Mouse (Mus musculus) right cerebral cortex, adult 18-20 months (tissue): ENCODE measurements at regions not wholly inside any gene's neighbourhood (a gene's known extent, or its start where the extent isn't known, plus 50 kb on each side); places are given as distances from the start of the nearest gene placed in this dataset.

ENCODE experiments used
- DNase-seq: peaks from one replicate; pipeline ENCODE4 v3.0.0; 2022; ENCODE audit warnings: mixed read lengths

- no peak for DNase-seq
Measured at GRCm38 (mm10) chr12:30510861-30511260, 73.4 kb upstream of the Tmem18 start.

GRCm38 (mm10) chr12:30483370-30483769, 100.9 kb upstream of the Tmem18 start:
- DNase-seq = no peak

- DNase-seq = no peak
Measured at GRCm38 (mm10) chr12:30473473-30473815, 100.3 kb upstream of the Sntg2 start.

- no peak for DNase-seq
Measured at GRCm38 (mm10) chr12:30472743-30473472, 99.7 kb upstream of the Sntg2 start.

GRCm38 (mm10) chr12:30467186-30467585, 94.0 kb upstream of the Sntg2 start:
- no peak for DNase-seq

GRCm38 (mm10) chr12:30450614-30451013, 77.4 kb upstream of the Sntg2 start:
- DNase-seq = no peak

GRCm38 (mm10) chr12:30434892-30435291, 61.7 kb upstream of the Sntg2 start:
- DNase-seq = peak; percentile 75

GRCm38 (mm10) chr12:30432861-30433260, 59.7 kb upstream of the Sntg2 start:
- DNase-seq = no peak

GRCm38 (mm10) chr12:30430641-30431040, 57.5 kb upstream of the Sntg2 start:
- no peak for DNase-seq

GRCm38 (mm10) chr12:30425301-30425700, 52.1 kb upstream of the Sntg2 start:
- no peak for DNase-seq
